Mouse (Mus musculus): ENCODE measurements around the gene Slc38a1.

- TF ChIP-seq GATA1 (IDR thresholded peaks at IDR 0.05; ENCODE audit: low read length) (no peak), TAL1 (IDR thresholded peaks at IDR 0.05; ENCODE audit: low read length) (no peak)
Observed at GRCm38 (mm10) chr15:96654714-96655113, 12.0 kb upstream of the Slc38a1 start.
